ENCODE assay signal across 12 mouse cellular contexts in genomic region chr5:23597260-23597864, GRCm38 (mm10).
"Had no signal": no experiment of that assay in that cellular context is flagged by ENCODE, and none has a peak within 500 bp of the region (broad histone marks: within the 10 kb centered on the region; RNA-seq: fewer than 3 reads in every experiment).

No protein-coding gene starts in this region.

- H3K27me3 ChIP-seq: liver, embryonic 13.5 days had no signal

- H3K9me3 ChIP-seq: liver, embryonic 13.5 days had no signal

- H3K27ac ChIP-seq: liver, embryonic 13.5 days had no signal

- H3K36me3 ChIP-seq: liver, embryonic 13.5 days had no signal

- H3K4me3 ChIP-seq: left cerebral cortex, adult 2 months; liver, embryonic 13.5 days had no signal

- H3K9ac ChIP-seq: liver, embryonic 13.5 days had no signal

- H3K4me2 ChIP-seq: liver, embryonic 13.5 days; midbrain, embryonic 11.5 days had no signal

- DNase-seq: kidney, adult 9 months; kidney, postnatal 36 days; layer of hippocampus, postnatal 36 days; liver, embryonic 13.5 days; lung, adult 2 months; lung, postnatal 14 days; lung, postnatal 4 days; midbrain, embryonic 14.5 days; thymus, adult 2 months; thymus, postnatal 25 days had no signal
